Mouse (Mus musculus): ENCODE data around the gene Fdxr.

- TF ChIP-seq CTCF (IDR thresholded peaks at IDR 0.05; ENCODE audit: borderline replicate concordance, insufficient read depth, low read depth, low read length), result no peak
- TF ChIP-seq POLR2A (IDR thresholded peaks at IDR 0.05; ENCODE audit: borderline replicate concordance, insufficient read depth, low read length), result no peak
These were observed 14.1 kb upstream of the Fdxr start for GRCm38 (mm10) chr11:115290919-115291318.
